Mouse (Mus musculus) gastrocnemius, adult 2 months (tissue): ENCODE results near the gene Prrt2. TPM values are rescaled to one million over a fixed set of nuclear protein-coding genes. Genes with fewer than 3 reads are reported as not detected.
A peak's percentile ranks its signal among the peaks of the same experiment; 100 is the strongest.

Experiments used
- DNase-seq: peaks from one replicate; pipeline ENCODE4 v3.0.0; 2022
- H3K27ac ChIP-seq: fragments of 200-600 bp; 2 replicates; pipeline ENCODE4 v1.8.1; 2022; ENCODE audit warnings: mild to moderate bottlenecking
- H3K4me3 ChIP-seq: fragments of 200-600 bp; 2 replicates; pipeline ENCODE4 v1.8.1; 2022; ENCODE audit warnings: mild to moderate bottlenecking, moderate library complexity
- CTCF ChIP-seq: fragments of 200-600 bp; IDR thresholded peaks from 2 replicates; pipeline ENCODE4 v1.8.1; 2022; ENCODE audit warnings: antibody characterized with exemption, mild to moderate bottlenecking, moderate library complexity
- intact Hi-C: fragments of 180-260 bp; cut with DNase I; formaldehyde crosslinking; loops from one replicate; pipeline ENCODE4 v1.15.1; 2025
- long read RNA-seq, 2 experiments: library from polyadenylated mRNA; stranded (forward); transcript quantifications; one replicate each; pipeline ENCODE4 v2.0.0; 2021
- total RNA-seq, 2 experiments: library from RNA; stranded (reverse); gene quantifications; 2 replicates each; pipeline ENCODE4 v1.2.3; 2021

Gene Prrt2
- total RNA-seq: under 1 TPM; 0.14 to 0.61 TPM
- long read RNA-seq, experiment 1: 0 reads
- long read RNA-seq, experiment 2: 0 reads

- DNase-seq: peak; percentile 67
- H3K27ac ChIP-seq: peak within 1 kb of the TSS; percentile 67
- intact Hi-C loops: loop anchor here (10.0 kb wide), 1 partner anchor 266 kb away; the partner anchor contains the start of gene Mapk3
- H3K4me3 ChIP-seq: peak within 1 kb of the TSS; percentile 71
- no peak for TF ChIP-seq CTCF
These were observed at the start of gene Prrt2, which contains the start of gene Gm42742 for GRCm38 (mm10) chr7:127020901-127021562. Gene Prrt2, minus strand, starts transcription at chr7:127021211. Gene Gm42742, minus strand, starts transcription at chr7:127021097.

DNA sequence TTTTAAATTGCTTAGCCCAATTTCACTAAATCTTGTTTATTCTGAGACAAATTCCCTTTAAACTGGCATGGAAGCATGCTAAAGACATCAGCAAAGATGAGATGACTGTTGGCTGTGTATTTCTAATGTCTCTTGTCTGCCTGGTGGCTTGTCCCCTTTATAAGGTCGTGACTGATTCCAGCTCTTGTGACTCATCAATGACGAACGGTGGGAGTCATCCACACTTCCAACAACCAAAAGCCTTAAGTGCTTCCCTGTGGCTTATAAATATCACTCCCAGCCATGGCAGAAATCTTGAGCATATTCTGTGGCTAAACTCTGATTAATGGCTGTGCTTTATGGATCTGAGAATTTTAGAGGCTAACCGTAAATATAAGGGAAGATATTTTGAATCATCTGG is 45.3 kb upstream of the Prrt2 start:
- DNase-seq: no peak
- no peak for TF ChIP-seq CTCF
- Histone ChIP-seq H3K4me3 (no peak overlapping the region), H3K27ac (no peak overlapping the region)
- intact Hi-C loops: no loop called here

DNA sequence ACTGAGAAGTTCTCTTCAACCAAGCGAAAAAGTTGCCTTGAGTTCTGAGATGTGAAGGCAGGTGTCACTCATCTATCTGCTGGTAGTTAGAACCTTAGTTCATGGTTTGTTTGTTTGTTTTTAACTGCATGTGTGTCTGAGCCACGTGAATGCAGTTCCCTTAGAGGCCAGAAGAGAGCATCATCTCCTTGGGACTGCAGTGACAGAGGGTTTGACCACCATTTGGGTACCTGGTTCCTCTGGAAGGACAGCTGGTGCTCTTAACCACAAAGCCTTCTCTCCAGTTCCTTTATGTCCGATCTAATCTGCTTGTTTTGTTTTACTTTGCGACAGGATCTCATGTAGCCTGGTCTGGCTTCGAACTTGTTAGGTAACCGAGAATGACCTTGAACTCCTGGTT is 44.5 kb upstream of the Prrt2 start:
- no peak overlapping the region for H3K27ac ChIP-seq
- no peak for DNase-seq
- intact Hi-C loops: no loop called here
- no peak for TF ChIP-seq CTCF
- H3K4me3 ChIP-seq: no peak overlapping the region

DNA sequence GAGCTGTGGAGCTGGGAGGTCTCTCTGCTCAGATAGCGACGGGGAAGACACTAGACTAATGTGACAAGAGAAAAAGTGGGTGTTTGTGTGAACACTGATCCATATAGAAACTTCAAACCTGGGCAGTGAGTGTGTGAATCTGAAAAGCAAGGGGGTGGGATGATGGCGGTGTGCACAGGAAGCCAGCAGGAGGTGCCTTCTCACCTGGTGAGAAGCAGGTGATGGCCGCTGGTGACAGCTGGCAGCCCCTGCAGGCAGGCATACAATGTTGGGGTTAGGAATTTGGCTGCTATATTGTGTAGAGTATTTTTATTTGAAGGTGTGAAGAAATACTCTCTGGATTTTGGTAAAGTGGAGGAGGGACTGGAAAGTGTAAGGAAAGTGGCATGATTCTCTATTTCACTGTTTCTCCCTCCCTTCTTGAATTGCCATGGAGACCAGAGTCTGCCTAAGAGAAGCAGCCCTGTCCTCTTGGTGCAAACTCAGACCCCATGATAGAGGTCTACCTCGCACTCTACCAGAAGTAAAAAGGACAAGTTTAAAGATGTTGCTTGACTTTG is 34.1 kb upstream of the Prrt2 start:
- TF ChIP-seq CTCF: no peak
- no peak for DNase-seq
- no peak overlapping the region for H3K27ac ChIP-seq
- intact Hi-C loops: no loop called here
- no peak overlapping the region for H3K4me3 ChIP-seq

DNA sequence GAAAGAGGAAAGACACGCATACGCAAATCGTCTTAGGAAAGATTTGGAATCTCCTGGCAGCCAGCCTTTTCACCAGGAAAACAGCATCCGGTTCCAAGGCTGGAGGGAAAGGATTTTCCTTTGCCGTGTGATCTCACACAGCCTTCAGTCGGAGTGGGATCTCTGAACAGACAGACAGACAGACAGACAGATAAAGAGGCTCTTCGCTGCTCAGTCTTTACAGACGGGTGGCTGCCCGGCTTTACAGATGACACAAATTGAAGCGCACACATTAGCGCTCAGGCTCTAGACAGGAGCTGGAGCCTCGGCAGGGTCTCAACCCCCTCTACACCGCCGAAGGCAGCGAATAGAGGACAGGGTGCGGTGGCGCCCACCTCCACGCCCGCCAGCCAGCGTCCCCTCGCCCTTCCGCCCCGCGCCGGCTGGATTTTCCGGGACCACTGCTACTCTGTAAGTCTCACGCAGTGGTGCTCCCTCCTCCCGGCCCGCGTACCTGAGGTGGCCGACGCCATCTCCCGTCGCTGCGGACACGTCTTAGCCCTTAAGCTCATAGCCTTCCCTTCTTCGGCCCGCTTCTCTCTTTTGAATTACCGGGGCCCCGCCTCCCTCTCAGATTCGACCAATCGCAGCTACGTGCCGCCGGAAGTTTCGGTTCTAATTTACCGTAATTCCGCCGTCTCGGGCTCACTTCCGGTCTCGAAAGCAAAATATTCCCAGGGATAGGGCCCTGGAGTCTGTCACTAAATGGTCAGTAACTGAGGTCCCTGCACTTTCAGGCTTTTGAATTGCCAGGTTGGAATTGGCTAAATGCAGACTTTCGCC is 21.1 kb upstream of the Prrt2 start, which contains the start of gene Kif22:
Gene Kif22 (minus strand): TSS at position 621 of the 822 bp plus-strand sequence.
- Histone ChIP-seq H3K4me3 (peak within 1 kb of the TSS; percentile 73), H3K27ac (peak within 1 kb of the TSS; percentile 87)
- peak; percentile 91 for DNase-seq
- no peak for TF ChIP-seq CTCF
- intact Hi-C loops: no loop called here

DNA sequence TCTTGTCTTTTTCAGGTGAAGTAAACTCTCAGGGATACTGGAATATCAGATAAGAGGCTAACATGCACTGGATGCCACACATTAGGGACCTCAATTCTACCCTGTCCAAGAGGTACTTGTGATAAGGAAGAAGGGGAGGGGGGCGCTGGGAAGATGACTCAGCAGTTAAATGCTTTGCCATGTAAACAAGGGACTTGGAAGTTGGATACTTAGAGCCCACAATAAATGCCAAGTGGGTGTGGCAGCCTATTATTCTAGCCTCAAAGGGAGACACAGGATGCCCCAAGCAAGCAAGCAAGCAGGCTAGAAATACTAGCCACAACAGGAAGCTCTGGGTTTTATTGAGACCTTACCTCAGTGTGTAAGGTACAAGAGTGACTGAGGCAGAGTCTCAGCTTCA is 10.2 kb upstream of the Prrt2 start:
- no peak for TF ChIP-seq CTCF
- Histone ChIP-seq H3K27ac (no peak overlapping the region), H3K4me3 (no peak overlapping the region)
- intact Hi-C loops: no loop called here
- DNase-seq: no peak

GRCm38 (mm10) chr7:127030172-127030571 is 9.2 kb upstream of the Prrt2 start:
- TF ChIP-seq CTCF: no peak

DNA sequence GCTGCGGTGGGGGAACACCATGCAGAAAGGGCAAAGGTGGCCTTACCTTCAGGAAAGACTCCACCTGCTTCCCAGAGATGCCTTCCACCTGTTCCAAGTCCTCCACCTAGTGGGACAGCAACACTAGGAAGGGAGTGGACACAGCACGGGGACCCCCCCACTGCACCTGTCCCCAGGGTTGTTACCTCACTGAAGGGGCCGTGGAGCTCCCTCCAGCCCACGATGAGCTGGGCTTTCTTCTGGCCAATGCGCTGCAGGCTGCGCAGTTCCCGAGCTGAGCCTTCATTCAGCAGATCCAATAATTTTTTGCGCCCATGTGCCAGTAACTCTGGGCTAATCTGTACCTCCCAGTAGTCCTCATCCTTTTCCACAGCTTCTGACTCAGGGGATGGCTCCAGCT is 6.9 kb upstream of the Prrt2 start:
- H3K4me3 ChIP-seq: peak overlapping the region; percentile 95
- no peak for TF ChIP-seq CTCF
- intact Hi-C loops: loop anchor here (5.0 to 10.0 kb wide), 4 partner anchors 74 to 273 kb away; partner anchors contain the start of gene Mapk3
- no peak for DNase-seq
- peak overlapping the region; percentile 98 for H3K27ac ChIP-seq

More at GRCm38 (mm10) chr7:127030172-127030571, 9.2 kb upstream of the Prrt2 start:
- Histone ChIP-seq H3K4me3 (no peak overlapping the region), H3K27ac (no peak overlapping the region)
- intact Hi-C loops: no loop called here
- no peak for DNase-seq

DNA sequence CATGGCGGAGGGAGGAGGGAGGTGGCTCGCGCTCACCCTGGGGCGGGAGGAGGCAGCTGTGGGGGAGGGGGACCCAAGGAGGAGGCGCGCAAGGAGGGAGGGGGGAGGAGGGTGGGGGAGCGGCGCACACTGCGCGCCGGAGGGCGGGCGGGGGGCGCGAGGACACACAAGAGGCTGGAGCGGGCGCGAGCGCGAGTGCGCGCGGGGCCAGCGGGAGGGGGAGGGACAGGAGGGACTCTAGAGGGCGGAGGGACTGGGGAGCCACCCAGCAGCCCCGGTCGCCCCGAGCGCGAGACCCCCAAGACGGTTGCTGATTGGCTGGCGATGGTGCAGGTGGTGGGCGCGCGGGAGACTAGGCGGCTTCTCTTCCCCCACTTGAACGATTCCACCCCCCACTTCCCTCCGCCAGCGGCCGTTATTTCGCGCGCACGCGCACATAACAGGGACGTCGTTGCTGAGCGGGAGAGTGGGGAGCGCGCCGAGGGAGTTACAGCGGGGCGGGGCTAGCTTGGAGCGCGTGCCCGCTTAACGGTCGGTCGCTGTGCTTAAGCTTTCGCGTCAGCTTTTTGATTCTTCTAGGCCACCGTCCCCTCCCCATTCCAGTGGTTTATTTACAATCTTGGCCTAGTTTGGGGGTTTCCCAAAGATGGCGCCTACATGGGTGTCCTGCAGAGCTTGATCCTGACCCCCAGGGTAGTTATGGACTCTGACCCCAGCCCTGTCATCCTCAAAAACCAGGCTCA is 6.1 kb upstream of the Prrt2 start, which contains the start of gene Maz:
Gene Maz (minus strand): TSS at position 54 of the 743 bp plus-strand sequence.
- intact Hi-C loops: loop anchor here (5.0 to 10.0 kb wide), 4 partner anchors 75 to 272 kb away; partner anchors contain the start of gene Mapk3
- no peak for TF ChIP-seq CTCF

GRCm38 (mm10) chr7:127026616-127026983 is 5.6 kb upstream of the Prrt2 start:
- peak overlapping the region; percentile 95 for H3K4me3 ChIP-seq
- TF ChIP-seq CTCF: no peak
- intact Hi-C loops: loop anchor here (5.0 to 10.0 kb wide), 4 partner anchors 76 to 272 kb away; partner anchors contain the start of gene Mapk3
- peak overlapping the region; percentile 98 for H3K27ac ChIP-seq
- DNase-seq: no peak

More for the DNA sequence above, 6.1 kb upstream of the Prrt2 start, which contains the start of gene Maz:
- H3K27ac ChIP-seq: peak within 1 kb of the TSS; percentile 98
- peak within 1 kb of the TSS; percentile 95 for H3K4me3 ChIP-seq
- DNase-seq: peak; percentile 99

DNA sequence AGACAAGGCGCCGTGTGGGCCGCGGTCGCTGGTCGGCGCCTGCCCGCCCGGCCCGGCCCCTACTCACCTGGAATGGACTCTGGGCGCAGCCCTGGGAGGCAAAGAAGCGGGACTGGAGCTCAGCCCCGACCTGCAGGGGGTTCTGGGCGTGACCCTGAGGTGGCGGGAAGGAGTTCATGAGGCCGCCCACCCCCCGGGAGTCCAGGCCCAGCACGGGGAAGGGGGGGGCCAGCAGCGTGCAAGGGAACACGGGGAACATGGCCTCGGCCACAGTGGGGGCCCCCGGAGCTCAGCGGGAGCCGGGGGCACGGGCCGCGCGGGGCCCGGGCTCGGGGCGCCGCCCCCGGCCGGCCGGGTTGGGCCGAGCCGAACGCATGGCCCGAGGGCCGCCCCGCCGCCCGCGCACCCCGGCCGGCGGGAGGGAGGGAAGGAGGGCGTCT is 5.2 kb upstream of the Prrt2 start:
- Histone ChIP-seq H3K4me3 (peak overlapping the region; percentile 95), H3K27ac (peak overlapping the region; percentile 94)
- no peak for TF ChIP-seq CTCF
- intact Hi-C loops: loop anchor here (5.0 to 10.0 kb wide), 4 partner anchors 76 to 271 kb away; partner anchors contain the start of gene Mapk3
- peak; percentile 74 for DNase-seq
